Mouse (Mus musculus): Measurements from ENCODE around the gene Ptprr. TPM values are rescaled to one million over a fixed set of nuclear protein-coding genes. Genes with fewer than 3 reads are reported as not detected.

Gene Ptprr
- polyA plus RNA-seq, 1 experiment from 2014 or later, result 25.6 TPM

DNA sequence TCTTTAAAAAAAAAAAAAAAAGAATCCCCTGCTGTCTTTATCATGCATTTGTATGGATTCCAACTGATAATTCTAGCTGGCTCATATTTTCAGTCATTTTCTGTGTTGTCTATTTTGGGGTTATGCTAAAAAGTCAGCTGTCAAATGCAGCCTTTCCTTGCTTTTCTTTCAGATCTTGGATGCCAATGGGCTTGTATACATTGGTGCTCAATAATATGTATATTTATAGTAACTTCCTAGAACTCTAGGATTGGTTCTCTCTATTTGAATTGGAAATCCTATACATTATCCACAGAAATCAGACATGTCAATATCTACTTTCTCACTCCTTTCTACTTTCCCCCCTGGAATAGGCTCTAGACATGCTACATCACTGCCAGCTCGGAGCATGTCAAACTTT is 90.7 kb downstream of the Ptprr start:
- Histone ChIP-seq H3K9me3 (ENCODE audit: control insufficient read depth, low read length) (0 out of 2 replicates have a peak, but pooled peaks cover 3% of the 10 kb centered on the region), H3K9ac (ENCODE audit: low read depth, low read length) (no peak overlapping the region), H3K4me2 (ENCODE audit: low read length) (no peak overlapping the region), H3K4me3 (ENCODE audit: low read length) (no peak overlapping the region), H3K36me3 (ENCODE audit: control insufficient read depth, insufficient read depth, low read length) (peaks cover 3% of the 10 kb centered on the region; the same call in 1 of the 2 replicates), H3K27ac (ENCODE audit: low read depth, low read length) (no peak overlapping the region), H3K27me3 (replicated peaks; ENCODE audit: control insufficient read depth, insufficient read depth, low read length) (no peaks in the 10 kb centered on the region), H3K4me1 (ENCODE audit: control insufficient read depth, insufficient read depth, low read depth, low read length) (no peaks in the 10 kb centered on the region)
- 94% methylated on average over 1 of the region's 1 CpGs for WGBS
- no peak for ATAC-seq

DNA sequence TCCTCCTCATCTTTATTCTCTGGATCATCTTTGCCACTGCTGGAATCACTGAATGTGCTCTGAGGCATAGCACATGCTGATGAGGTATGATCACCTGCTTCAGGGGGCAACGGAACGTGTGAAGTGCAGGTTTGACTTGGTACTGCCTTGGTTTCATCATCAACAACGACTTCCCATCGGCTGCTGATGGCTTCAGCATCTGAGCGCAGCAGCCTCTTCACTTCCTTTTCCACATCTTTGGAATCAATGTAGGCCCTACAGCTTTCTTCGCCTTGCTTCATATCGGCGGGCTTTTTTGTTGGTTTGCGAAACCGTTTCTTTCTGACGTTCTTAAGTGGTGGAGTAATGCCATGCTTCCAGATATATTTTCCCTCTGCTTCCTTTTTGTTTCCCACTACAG is 94.9 kb downstream of the Ptprr start:
- Histone ChIP-seq H3K36me3 (ENCODE audit: control insufficient read depth, insufficient read depth, low read length) (peaks cover 6% of the 10 kb centered on the region; the same call in 1 of the 2 replicates), H3K9ac (ENCODE audit: low read depth, low read length) (no peak overlapping the region), H3K4me1 (ENCODE audit: control insufficient read depth, insufficient read depth, low read depth, low read length) (no peaks in the 10 kb centered on the region), H3K27me3 (replicated peaks; ENCODE audit: control insufficient read depth, insufficient read depth, low read length) (no peaks in the 10 kb centered on the region), H3K9me3 (ENCODE audit: control insufficient read depth, low read length) (0 out of 2 replicates have a peak, but pooled peaks cover 4% of the 10 kb centered on the region), H3K27ac (ENCODE audit: low read depth, low read length) (no peak overlapping the region), H3K4me2 (ENCODE audit: low read length) (no peak overlapping the region), H3K4me3 (ENCODE audit: low read length) (no peak overlapping the region)
- WGBS, result 98% methylated on average over 11 of the region's 11 CpGs
- no peak for ATAC-seq

DNA sequence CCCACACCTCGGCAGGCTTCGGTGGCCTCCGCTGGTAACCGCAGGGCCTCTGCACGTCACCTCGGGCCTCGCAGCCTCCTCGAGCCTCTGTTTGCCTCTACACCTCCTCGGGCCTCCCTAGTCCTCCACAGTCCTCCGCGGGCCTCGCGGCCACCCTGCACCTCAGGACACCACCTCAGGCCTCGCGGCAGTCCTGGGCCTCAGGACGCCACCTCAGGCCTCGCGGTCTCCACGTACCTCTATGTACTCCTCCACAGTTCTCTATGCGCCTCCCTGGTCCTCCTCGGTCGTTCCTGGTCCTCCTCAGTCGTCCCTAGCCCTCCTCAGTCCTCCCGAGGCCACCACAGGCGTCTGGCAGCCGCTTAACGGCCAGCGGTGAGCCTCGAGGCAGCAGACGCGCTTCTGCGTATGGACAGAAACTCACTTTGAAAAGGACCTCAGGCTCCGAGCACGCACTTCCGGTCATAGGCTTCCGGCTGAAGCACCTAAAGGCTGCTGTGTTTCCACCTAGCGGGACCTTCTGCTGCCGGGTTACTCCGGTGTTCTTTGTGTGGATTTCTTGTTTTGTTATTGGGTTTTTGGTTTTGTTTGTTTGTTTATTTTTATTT is 96.0 kb downstream of the Ptprr start, which contains the start of gene 4933416C03Rik:
4933416C03Rik (minus strand) TSS at position 51 of the 608 bp plus-strand sequence.
- Histone ChIP-seq H3K4me1 (ENCODE audit: control insufficient read depth, insufficient read depth, low read depth, low read length) (no peaks in the 10 kb centered on the region), H3K9ac (ENCODE audit: low read depth, low read length) (no peak within 1 kb of the TSS), H3K27ac (ENCODE audit: low read depth, low read length) (no peak within 1 kb of the TSS), H3K4me2 (ENCODE audit: low read length) (no peak within 1 kb of the TSS), H3K36me3 (ENCODE audit: control insufficient read depth, insufficient read depth, low read length) (peaks cover 6% of the 10 kb centered on the region; the same call in 1 of the 2 replicates), H3K27me3 (replicated peaks; ENCODE audit: control insufficient read depth, insufficient read depth, low read length) (no peaks in the 10 kb centered on the region), H3K4me3 (ENCODE audit: low read length) (no peak within 1 kb of the TSS), H3K9me3 (ENCODE audit: control insufficient read depth, low read length) (0 out of 2 replicates have a peak, but pooled peaks cover 4% of the 10 kb centered on the region)
- 96% methylated on average over 39 of the region's 39 CpGs for WGBS
- no peak for ATAC-seq

DNA sequence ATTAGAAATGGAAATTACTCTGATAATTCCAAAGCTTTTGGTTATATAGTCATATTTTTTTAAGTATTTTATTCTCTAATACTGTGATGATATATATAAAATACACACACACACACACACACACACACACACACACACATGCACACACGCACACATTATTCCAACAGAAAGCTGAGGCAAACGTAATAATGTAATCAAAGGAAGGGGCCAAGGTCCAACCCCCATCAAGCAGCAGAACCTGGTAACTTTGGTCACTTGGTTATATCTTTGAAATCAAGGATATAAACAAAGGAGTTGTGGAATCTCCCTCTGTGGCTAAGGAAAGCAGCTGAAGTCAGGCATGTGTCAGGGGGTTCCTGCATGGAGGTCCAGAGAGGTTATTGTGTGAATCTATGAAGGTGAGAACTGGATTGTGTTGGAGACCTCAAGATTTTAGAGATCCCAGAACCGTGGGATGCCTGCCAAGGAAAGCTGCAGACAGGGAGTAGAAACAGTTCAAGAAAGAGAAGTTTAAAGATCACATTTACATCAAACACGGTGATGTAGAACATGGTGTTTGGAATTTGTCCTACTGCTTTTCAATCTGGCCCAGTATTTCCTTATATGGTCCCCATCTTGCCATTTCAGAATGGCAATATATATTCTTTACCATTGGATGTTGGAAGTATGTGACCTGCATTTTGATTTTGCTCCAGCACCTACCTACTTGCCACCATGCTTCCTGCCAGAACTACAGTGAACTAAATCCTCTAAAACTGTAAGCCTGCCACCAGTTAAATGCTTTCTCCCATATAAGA is 98.1 kb downstream of the Ptprr start:
- H3K36me3 ChIP-seq (ENCODE audit: control insufficient read depth, insufficient read depth, low read length), result peaks cover 6% of the 10 kb centered on the region; the same call in 1 of the 2 replicates
- H3K27ac ChIP-seq (ENCODE audit: low read depth, low read length), result no peak overlapping the region
- ATAC-seq, result no peak
- no peak overlapping the region for H3K9ac ChIP-seq (ENCODE audit: low read depth, low read length)
- H3K4me1 ChIP-seq (ENCODE audit: control insufficient read depth, insufficient read depth, low read depth, low read length), result no peaks in the 10 kb centered on the region
- H3K9me3 ChIP-seq (ENCODE audit: control insufficient read depth, low read length), result 0 out of 2 replicates have a peak, but pooled peaks cover 4% of the 10 kb centered on the region
- no peak overlapping the region for H3K4me3 ChIP-seq (ENCODE audit: low read length)
- 84% methylated on average over 4 of the region's 4 CpGs for WGBS
- no peaks in the 10 kb centered on the region for H3K27me3 ChIP-seq (replicated peaks; ENCODE audit: control insufficient read depth, insufficient read depth, low read length)
- H3K4me2 ChIP-seq (ENCODE audit: low read length), result no peak overlapping the region

DNA sequence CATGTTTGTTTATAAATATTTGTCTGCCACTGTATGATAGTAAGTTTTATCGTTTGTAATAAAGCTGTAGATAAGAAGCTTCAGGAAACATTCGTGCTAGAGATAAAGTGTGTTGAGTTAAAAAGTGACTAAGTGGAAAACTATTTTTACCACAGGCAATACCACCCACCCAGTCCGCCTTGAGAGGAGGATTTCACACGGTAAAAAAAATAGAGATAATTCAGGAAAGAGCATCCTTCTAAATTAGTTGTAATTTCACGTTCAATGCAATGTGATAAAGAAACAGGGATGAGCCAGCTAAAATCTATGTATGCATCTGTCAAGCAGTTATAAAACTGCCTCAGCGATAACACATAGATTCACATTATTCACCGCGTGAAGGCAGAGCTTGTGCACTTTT is 99.0 kb downstream of the Ptprr start:
- Histone ChIP-seq H3K4me3 (ENCODE audit: low read length) (no peak overlapping the region), H3K4me2 (ENCODE audit: low read length) (no peak overlapping the region), H3K27ac (ENCODE audit: low read depth, low read length) (no peak overlapping the region), H3K9ac (ENCODE audit: low read depth, low read length) (no peak overlapping the region), H3K4me1 (ENCODE audit: control insufficient read depth, insufficient read depth, low read depth, low read length) (no peaks in the 10 kb centered on the region), H3K27me3 (replicated peaks; ENCODE audit: control insufficient read depth, insufficient read depth, low read length) (no peaks in the 10 kb centered on the region), H3K9me3 (ENCODE audit: control insufficient read depth, low read length) (0 out of 2 replicates have a peak, but pooled peaks cover 4% of the 10 kb centered on the region), H3K36me3 (ENCODE audit: control insufficient read depth, insufficient read depth, low read length) (peaks cover 6% of the 10 kb centered on the region; the same call in 1 of the 2 replicates)
- no peak for ATAC-seq
- 88% methylated on average over 8 of the region's 8 CpGs for WGBS

DNA sequence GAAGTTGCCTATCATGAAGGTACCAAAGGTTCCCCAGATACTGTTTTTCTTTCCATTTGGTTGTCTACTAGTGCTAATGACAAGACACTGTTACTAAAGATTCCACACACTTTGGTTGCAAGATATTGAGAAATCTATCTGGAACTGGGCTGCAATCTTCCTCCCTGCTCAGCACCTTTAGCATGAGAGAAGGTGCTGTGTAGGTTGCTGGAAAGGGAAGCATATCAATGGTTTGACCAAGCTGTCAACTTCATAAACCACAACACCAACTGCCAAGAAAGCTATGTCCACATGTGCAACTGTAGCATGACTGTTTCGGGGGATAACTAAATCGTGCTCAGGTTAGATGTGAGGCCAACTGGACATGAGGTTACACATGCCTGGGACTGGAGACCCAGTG is 103.5 kb downstream of the Ptprr start:
- Histone ChIP-seq H3K9me3 (ENCODE audit: control insufficient read depth, low read length) (no peaks in the 10 kb centered on the region), H3K36me3 (ENCODE audit: control insufficient read depth, insufficient read depth, low read length) (no peaks in the 10 kb centered on the region), H3K4me2 (ENCODE audit: low read length) (no peak overlapping the region), H3K27ac (ENCODE audit: low read depth, low read length) (no peak overlapping the region), H3K4me1 (ENCODE audit: control insufficient read depth, insufficient read depth, low read depth, low read length) (no peaks in the 10 kb centered on the region), H3K4me3 (ENCODE audit: low read length) (no peak overlapping the region), H3K9ac (ENCODE audit: low read depth, low read length) (no peak overlapping the region), H3K27me3 (replicated peaks; ENCODE audit: control insufficient read depth, insufficient read depth, low read length) (no peaks in the 10 kb centered on the region)
- 96% methylated on average over 2 of the region's 2 CpGs for WGBS
- no peak for ATAC-seq

DNA sequence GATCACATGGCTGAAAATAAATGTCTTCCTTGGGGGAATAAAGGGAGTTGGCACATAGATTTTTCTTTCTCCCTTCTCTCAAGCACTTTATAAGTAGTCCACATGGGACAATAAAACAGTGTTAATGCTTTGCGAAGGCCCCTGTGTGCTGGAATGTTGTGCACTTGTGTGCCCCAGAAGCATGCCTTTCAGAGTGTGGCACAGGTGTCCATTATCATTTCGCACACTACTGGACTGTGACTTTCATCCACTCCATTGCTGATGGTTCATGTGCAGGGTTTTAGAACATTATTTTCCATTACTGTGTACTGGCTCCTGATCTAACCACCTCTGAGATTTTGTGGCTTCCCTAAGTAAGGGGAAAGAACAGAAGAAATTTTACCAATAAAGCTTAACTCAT is 105.8 kb downstream of the Ptprr start:
- H3K4me1 ChIP-seq (ENCODE audit: control insufficient read depth, insufficient read depth, low read depth, low read length), result no peaks in the 10 kb centered on the region
- H3K4me3 ChIP-seq (ENCODE audit: low read length), result no peak overlapping the region
- no peaks in the 10 kb centered on the region for H3K36me3 ChIP-seq (ENCODE audit: control insufficient read depth, insufficient read depth, low read length)
- H3K27ac ChIP-seq (ENCODE audit: low read depth, low read length), result no peak overlapping the region
- no peak overlapping the region for H3K9ac ChIP-seq (ENCODE audit: low read depth, low read length)
- no peaks in the 10 kb centered on the region for H3K9me3 ChIP-seq (ENCODE audit: control insufficient read depth, low read length)
- ATAC-seq, result no peak
- H3K27me3 ChIP-seq (replicated peaks; ENCODE audit: control insufficient read depth, insufficient read depth, low read length), result no peaks in the 10 kb centered on the region
- 77% methylated on average over 2 of the region's 2 CpGs for WGBS
- no peak overlapping the region for H3K4me2 ChIP-seq (ENCODE audit: low read length)

DNA sequence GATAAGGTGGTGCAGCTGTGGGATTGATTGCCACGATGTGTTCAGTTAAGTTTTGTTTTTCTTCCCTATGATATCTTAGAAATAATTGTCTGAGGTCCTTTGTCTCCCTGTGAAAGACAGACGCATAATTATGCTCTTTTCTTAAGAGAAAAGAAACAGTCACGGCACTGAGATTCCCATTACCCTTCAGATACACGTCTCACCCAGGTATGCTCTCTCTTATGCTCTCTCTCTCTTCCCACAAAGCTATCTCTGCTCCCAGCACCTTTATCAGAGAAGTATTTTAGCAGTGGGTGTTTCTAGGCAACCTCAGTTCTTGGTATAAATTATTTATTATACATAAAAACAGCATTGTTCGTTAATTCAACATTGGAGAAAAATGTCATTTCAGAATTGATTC is 107.4 kb downstream of the Ptprr start:
- Histone ChIP-seq H3K4me3 (ENCODE audit: low read length) (no peak overlapping the region), H3K27ac (ENCODE audit: low read depth, low read length) (no peak overlapping the region), H3K27me3 (replicated peaks; ENCODE audit: control insufficient read depth, insufficient read depth, low read length) (no peaks in the 10 kb centered on the region), H3K9me3 (ENCODE audit: control insufficient read depth, low read length) (no peaks in the 10 kb centered on the region), H3K9ac (ENCODE audit: low read depth, low read length) (no peak overlapping the region), H3K4me1 (ENCODE audit: control insufficient read depth, insufficient read depth, low read depth, low read length) (no peaks in the 10 kb centered on the region), H3K4me2 (ENCODE audit: low read length) (no peak overlapping the region), H3K36me3 (ENCODE audit: control insufficient read depth, insufficient read depth, low read length) (no peaks in the 10 kb centered on the region)
- 61% methylated on average over 5 of the region's 5 CpGs for WGBS
- ATAC-seq, result no peak

DNA sequence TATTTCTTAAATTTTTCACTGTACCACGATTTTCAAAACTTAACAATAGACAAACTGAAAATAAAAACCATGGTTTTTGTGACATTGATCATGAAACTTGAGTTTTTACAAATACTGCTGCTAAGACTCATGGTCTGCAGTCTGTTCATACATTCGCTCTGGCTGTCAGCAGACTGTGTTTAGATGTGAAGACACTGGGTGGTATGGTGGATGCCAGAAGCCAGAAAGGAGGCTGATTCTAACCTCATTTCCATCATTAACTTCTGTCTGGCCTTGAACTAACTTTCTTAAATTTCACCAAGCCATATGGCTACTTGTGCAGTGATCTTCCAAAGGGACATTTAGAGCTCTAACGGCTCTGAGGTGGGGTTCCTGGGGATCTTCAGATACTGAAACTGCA is 112.4 kb downstream of the Ptprr start:
- WGBS, result 80% methylated on average over 3 of the region's 3 CpGs

More for the DNA sequence above, 112.4 kb downstream of the Ptprr start:
- H3K9ac ChIP-seq (ENCODE audit: low read depth, low read length), result no peak overlapping the region
- H3K27me3 ChIP-seq (replicated peaks; ENCODE audit: control insufficient read depth, insufficient read depth, low read length), result no peaks in the 10 kb centered on the region
- ATAC-seq, result no peak
- H3K4me3 ChIP-seq (ENCODE audit: low read length), result no peak overlapping the region
- no peaks in the 10 kb centered on the region for H3K36me3 ChIP-seq (ENCODE audit: control insufficient read depth, insufficient read depth, low read length)
- no peak overlapping the region for H3K4me2 ChIP-seq (ENCODE audit: low read length)
- H3K9me3 ChIP-seq (ENCODE audit: control insufficient read depth, low read length), result no peaks in the 10 kb centered on the region
- no peaks in the 10 kb centered on the region for H3K4me1 ChIP-seq (ENCODE audit: control insufficient read depth, insufficient read depth, low read depth, low read length)
- H3K27ac ChIP-seq (ENCODE audit: low read depth, low read length), result no peak overlapping the region

Measured in hindbrain, embryonic 16.5 days (tissue).